Mouse (Mus musculus): ENCODE results near the gene Fkbp15. TPM values are rescaled to one million over a fixed set of nuclear protein-coding genes. Genes with fewer than 3 reads are reported as not detected.
A peak's percentile ranks its signal among the peaks of the same experiment; 100 is the strongest.

Gene Fkbp15
- total and polyA plus RNA-seq, 2 experiments from 2014 or later, result 11.8 to 34.3 TPM

GRCm38 (mm10) chr4:62286257-62286991 lies 73.9 kb downstream of the Fkbp15 start:
- peak; percentile 74 for DNase-seq (ENCODE audit: low spot score)
- H3K27me3 ChIP-seq (ENCODE audit: control insufficient read depth, insufficient read depth, low read length), result no peaks in the 10 kb centered on the region
- ATAC-seq (ENCODE audit: insufficient read depth, low read depth), result peak; percentile 91
- peak overlapping the region; percentile 84 for H3K27ac ChIP-seq (ENCODE audit: low read depth)
- no peaks in the 10 kb centered on the region for H3K9me3 ChIP-seq (replicated peaks; ENCODE audit: control insufficient read depth, low read length)
- WGBS, result under 1% methylated on average over 54 of the region's 55 CpGs
- peak overlapping the region; percentile 60 for H3K9ac ChIP-seq (replicated peaks; ENCODE audit: low read depth, low read length)
- TF ChIP-seq CTCF (IDR thresholded peaks at IDR 0.05; ENCODE audit: low read depth), result no peak
- TF ChIP-seq EP300 (IDR thresholded peaks at IDR 0.05; ENCODE audit: low read depth), result no peak
- peak overlapping the region; percentile 66 for H3K4me3 ChIP-seq (ENCODE audit: low read depth, low read length)
- peaks cover 22% of the 10 kb centered on the region for H3K4me1 ChIP-seq (ENCODE audit: control insufficient read depth, insufficient read depth)
- H3K36me3 ChIP-seq (replicated peaks; ENCODE audit: control insufficient read depth, insufficient read depth, low read length), result no peaks in the 10 kb centered on the region
- peak overlapping the region; percentile 77 for H3K4me2 ChIP-seq (ENCODE audit: low read depth, low read length)

GRCm38 (mm10) chr4:62285576-62285975 lies 74.8 kb downstream of the Fkbp15 start:
- WGBS, result 77% methylated on average over 8 of the region's 8 CpGs
- Histone ChIP-seq H3K27me3 (ENCODE audit: control insufficient read depth, insufficient read depth, low read length) (no peaks in the 10 kb centered on the region), H3K9me3 (replicated peaks; ENCODE audit: control insufficient read depth, low read length) (no peaks in the 10 kb centered on the region), H3K27ac (ENCODE audit: low read depth) (no peak overlapping the region), H3K9ac (replicated peaks; ENCODE audit: low read depth, low read length) (no peak overlapping the region), H3K36me3 (replicated peaks; ENCODE audit: control insufficient read depth, insufficient read depth, low read length) (no peaks in the 10 kb centered on the region), H3K4me1 (ENCODE audit: control insufficient read depth, insufficient read depth) (peaks cover 22% of the 10 kb centered on the region), H3K4me2 (ENCODE audit: low read depth, low read length) (no peak overlapping the region), H3K4me3 (ENCODE audit: low read depth, low read length) (no peak overlapping the region)
- TF ChIP-seq EP300 (IDR thresholded peaks at IDR 0.05; ENCODE audit: low read depth) (no peak), CTCF (IDR thresholded peaks at IDR 0.05; ENCODE audit: low read depth) (no peak)
- ATAC-seq (ENCODE audit: insufficient read depth, low read depth), result no peak
- DNase-seq (ENCODE audit: low spot score), result no peak

- 80% methylated on average over 7 of the region's 7 CpGs for WGBS
- ATAC-seq (ENCODE audit: insufficient read depth, low read depth) (no peak), DNase-seq (ENCODE audit: low spot score) (no peak)
- Histone ChIP-seq H3K27me3 (ENCODE audit: control insufficient read depth, insufficient read depth, low read length) (no peaks in the 10 kb centered on the region), H3K4me3 (ENCODE audit: low read depth, low read length) (no peak overlapping the region), H3K9me3 (replicated peaks; ENCODE audit: control insufficient read depth, low read length) (no peaks in the 10 kb centered on the region), H3K36me3 (replicated peaks; ENCODE audit: control insufficient read depth, insufficient read depth, low read length) (no peaks in the 10 kb centered on the region), H3K9ac (replicated peaks; ENCODE audit: low read depth, low read length) (no peak overlapping the region), H3K4me2 (ENCODE audit: low read depth, low read length) (no peak overlapping the region), H3K4me1 (ENCODE audit: control insufficient read depth, insufficient read depth) (0 out of 2 replicates have a peak, but pooled peaks cover 7% of the 10 kb centered on the region), H3K27ac (ENCODE audit: low read depth) (no peak overlapping the region)
- TF ChIP-seq CTCF (IDR thresholded peaks at IDR 0.05; ENCODE audit: low read depth), result no peak
- TF ChIP-seq EP300 (IDR thresholded peaks at IDR 0.05; ENCODE audit: low read depth), result no peak
Measured at GRCm38 (mm10) chr4:62282969-62283368, 77.4 kb downstream of the Fkbp15 start.

- Histone ChIP-seq H3K27me3 (ENCODE audit: control insufficient read depth, insufficient read depth, low read length) (no peaks in the 10 kb centered on the region), H3K4me2 (ENCODE audit: low read depth, low read length) (no peak overlapping the region), H3K4me3 (ENCODE audit: low read depth, low read length) (no peak overlapping the region), H3K27ac (ENCODE audit: low read depth) (no peak overlapping the region), H3K9me3 (replicated peaks; ENCODE audit: control insufficient read depth, low read length) (no peaks in the 10 kb centered on the region), H3K36me3 (replicated peaks; ENCODE audit: control insufficient read depth, insufficient read depth, low read length) (no peaks in the 10 kb centered on the region), H3K4me1 (ENCODE audit: control insufficient read depth, insufficient read depth) (no peaks in the 10 kb centered on the region), H3K9ac (replicated peaks; ENCODE audit: low read depth, low read length) (no peak overlapping the region)
- TF ChIP-seq EP300 (IDR thresholded peaks at IDR 0.05; ENCODE audit: low read depth) (no peak), CTCF (IDR thresholded peaks at IDR 0.05; ENCODE audit: low read depth) (no peak)
- 32% methylated on average over 5 of the region's 5 CpGs for WGBS
- ATAC-seq (ENCODE audit: insufficient read depth, low read depth), result no peak
- DNase-seq (ENCODE audit: low spot score), result no peak
Measured at GRCm38 (mm10) chr4:62281319-62281718, 79.0 kb downstream of the Fkbp15 start.

GRCm38 (mm10) chr4:62278081-62278480 lies 82.3 kb downstream of the Fkbp15 start:
- no peak for ATAC-seq (ENCODE audit: insufficient read depth, low read depth)

GRCm38 (mm10) chr4:62277222-62277621 lies 83.1 kb downstream of the Fkbp15 start:
- no peaks in the 10 kb centered on the region for H3K27me3 ChIP-seq (ENCODE audit: control insufficient read depth, insufficient read depth, low read length)
- WGBS, result 71% methylated on average over 3 of the region's 3 CpGs
- no peaks in the 10 kb centered on the region for H3K9me3 ChIP-seq (replicated peaks; ENCODE audit: control insufficient read depth, low read length)
- H3K36me3 ChIP-seq (replicated peaks; ENCODE audit: control insufficient read depth, insufficient read depth, low read length), result no peaks in the 10 kb centered on the region
- H3K4me2 ChIP-seq (ENCODE audit: low read depth, low read length), result no peak overlapping the region
- DNase-seq (ENCODE audit: low spot score), result no peak
- no peak for ATAC-seq (ENCODE audit: insufficient read depth, low read depth)
- H3K27ac ChIP-seq (ENCODE audit: low read depth), result no peak overlapping the region
- H3K4me3 ChIP-seq (ENCODE audit: low read depth, low read length), result no peak overlapping the region
- no peak overlapping the region for H3K9ac ChIP-seq (replicated peaks; ENCODE audit: low read depth, low read length)
- TF ChIP-seq CTCF (IDR thresholded peaks at IDR 0.05; ENCODE audit: low read depth) (no peak), EP300 (IDR thresholded peaks at IDR 0.05; ENCODE audit: low read depth) (no peak)
- H3K4me1 ChIP-seq (ENCODE audit: control insufficient read depth, insufficient read depth), result no peaks in the 10 kb centered on the region

More at GRCm38 (mm10) chr4:62278081-62278480, 82.3 kb downstream of the Fkbp15 start:
- TF ChIP-seq CTCF (IDR thresholded peaks at IDR 0.05; ENCODE audit: low read depth) (no peak), EP300 (IDR thresholded peaks at IDR 0.05; ENCODE audit: low read depth) (no peak)
- H3K4me1 ChIP-seq (ENCODE audit: control insufficient read depth, insufficient read depth), result no peaks in the 10 kb centered on the region
- no peaks in the 10 kb centered on the region for H3K36me3 ChIP-seq (replicated peaks; ENCODE audit: control insufficient read depth, insufficient read depth, low read length)
- H3K9me3 ChIP-seq (replicated peaks; ENCODE audit: control insufficient read depth, low read length), result no peaks in the 10 kb centered on the region
- WGBS, result 80% methylated on average over 4 of the region's 4 CpGs
- H3K27me3 ChIP-seq (ENCODE audit: control insufficient read depth, insufficient read depth, low read length), result no peaks in the 10 kb centered on the region
- no peak overlapping the region for H3K4me2 ChIP-seq (ENCODE audit: low read depth, low read length)
- DNase-seq (ENCODE audit: low spot score), result no peak
- no peak overlapping the region for H3K9ac ChIP-seq (replicated peaks; ENCODE audit: low read depth, low read length)
- no peak overlapping the region for H3K27ac ChIP-seq (ENCODE audit: low read depth)
- no peak overlapping the region for H3K4me3 ChIP-seq (ENCODE audit: low read depth, low read length)
